Mouse (Mus musculus): ENCODE results near the gene Vopp1.
A peak's percentile ranks its signal among the peaks of the same experiment; 100 is the strongest.

GRCm38 (mm10) chr6:57767112-57767868 lies 57.7 kb downstream of the Vopp1 start:
- TF ChIP-seq CTCF (IDR thresholded peaks at IDR 0.05; ENCODE audit: low read depth) (peak; percentile 77), EP300 (IDR thresholded peaks at IDR 0.05; ENCODE audit: low read depth) (peak; percentile 95)
